Mouse (Mus musculus) intestine, postnatal 0 days (tissue): ENCODE measurements at regions not wholly inside any gene's neighbourhood (a gene's known extent, or its start where the extent isn't known, plus 50 kb on each side); places are given as distances from the start of the nearest gene placed in this dataset.
"Not testable (repeated sequence)": the region's sequence is repeated elsewhere in the genome, so short reads cannot be mapped to it uniquely, and the experiment has no call there.

Experiments
- ATAC-seq: fragments of 200-750 bp; cut with Nextera tagmentation; 2 replicates; pipeline ENCODE4 v1.8.0; 2017; ENCODE audit warnings: mild to moderate bottlenecking, moderate TSS enrichment, moderate library complexity
- H3K27ac ChIP-seq: fragments of 300-500 bp; sonication (generic); 2 replicates; pipeline ENCODE4 v1.5.1; 2014; ENCODE audit warnings: mild to moderate bottlenecking, low read depth, low read length, moderate library complexity
- H3K27me3 ChIP-seq: fragments of 300-500 bp; sonication (generic); replicated peaks from 2 replicates; pipeline ENCODE4 v1.6.1; 2014; ENCODE audit warnings: low read length, mixed read lengths; ENCODE audit not compliant: control insufficient read depth, insufficient read depth
- H3K36me3 ChIP-seq: fragments of 300-500 bp; sonication (generic); 2 replicates; pipeline ENCODE4 v1.6.1; 2014; ENCODE audit warnings: mild to moderate bottlenecking, moderate library complexity; ENCODE audit not compliant: control insufficient read depth, insufficient read depth
- H3K4me1 ChIP-seq: fragments of 300-500 bp; sonication (generic); replicated peaks from 2 replicates; pipeline ENCODE4 v1.6.1; 2014; ENCODE audit warnings: antibody characterized with exemption, low read length, mixed read lengths; ENCODE audit not compliant: control insufficient read depth, insufficient read depth
- H3K4me2 ChIP-seq: fragments of 300-500 bp; sonication (generic); replicated peaks from 2 replicates; pipeline ENCODE4 v1.6.1; 2014; ENCODE audit warnings: low read depth, mild to moderate bottlenecking, moderate library complexity
- H3K4me3 ChIP-seq: fragments of 300-500 bp; sonication (generic); 2 replicates; pipeline ENCODE4 v1.5.1; 2014; ENCODE audit warnings: low read depth, low read length
- H3K9ac ChIP-seq: fragments of 300-500 bp; sonication (generic); 2 replicates; pipeline ENCODE4 v1.6.1; 2014; ENCODE audit warnings: mild to moderate bottlenecking, low read depth, low read length
- H3K9me3 ChIP-seq: fragments of 300-500 bp; sonication (generic); 2 replicates; pipeline ENCODE4 v1.6.1; 2016; ENCODE audit warnings: mixed run types; ENCODE audit not compliant: control insufficient read depth
- CTCF ChIP-seq: sonication (generic); IDR thresholded peaks from 2 replicates; pipeline ENCODE4 v1.5.1; 2016; ENCODE audit warnings: low read depth, mild to moderate bottlenecking, control low read depth, antibody characterized with exemption, moderate library complexity
- WGBS: fragments of 180-500 bp; shearing (Covaris S2); extraction: QIAGEN DNeasy Blood & Tissue Kit; methylation state at CpG from one replicate; pipeline ENCODE4 v1.1.7; 2014; 5-methylcytosine and 5-hydroxymethylcytosine counted together

DNA sequence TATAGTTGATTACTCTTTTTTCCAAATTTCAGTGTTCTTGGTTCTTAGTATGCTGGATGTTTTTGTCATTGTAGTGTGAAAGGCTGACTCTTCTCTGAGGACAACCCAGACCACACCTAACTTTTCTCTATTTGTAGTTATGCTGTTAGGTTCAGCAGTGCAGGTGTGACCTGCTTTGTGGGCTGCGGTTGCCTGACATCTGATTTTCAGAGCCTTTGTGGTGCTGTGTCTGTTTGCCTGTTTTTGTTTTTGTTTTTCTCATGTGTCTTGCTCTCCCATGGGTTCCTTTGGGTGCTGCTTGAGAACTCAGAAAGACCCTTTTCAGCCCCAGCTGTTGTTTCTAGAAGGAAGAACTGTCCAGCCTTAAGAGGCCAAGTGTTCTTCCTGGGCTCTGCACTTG lies 52.0 kb upstream of the Trpm1 start:
- Histone ChIP-seq H3K9ac (no peak overlapping the region), H3K9me3 (no peaks in the 10 kb centered on the region), H3K27ac (no peak overlapping the region), H3K4me3 (no peak overlapping the region), H3K4me1 (no peaks in the 10 kb centered on the region), H3K4me2 (no peak overlapping the region), H3K27me3 (no peaks in the 10 kb centered on the region), H3K36me3 (no peaks in the 10 kb centered on the region)
- no peak for TF ChIP-seq CTCF
- no peak for ATAC-seq
- 84% methylated on average over 1 of the region's 1 CpGs for WGBS

DNA sequence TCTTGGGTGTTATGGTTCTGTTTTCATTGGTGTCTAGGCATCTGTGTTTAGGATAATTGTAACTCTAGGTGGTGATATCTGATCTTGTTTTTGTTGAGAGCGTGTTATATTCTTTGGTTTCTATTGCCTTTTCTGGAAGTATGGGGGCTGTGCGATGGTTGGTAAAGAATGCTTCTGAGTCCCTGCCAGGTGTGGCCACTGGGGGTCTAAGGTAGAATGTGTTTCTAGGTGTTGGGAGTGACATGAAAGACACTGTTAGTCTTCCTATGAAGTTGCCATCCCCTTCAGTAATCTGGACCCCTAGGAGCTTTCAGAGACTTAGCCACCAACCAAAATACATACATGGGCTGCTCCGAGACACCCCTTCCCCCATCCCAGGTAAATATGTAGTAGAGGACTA lies 54.0 kb upstream of the Trpm1 start:
- TF ChIP-seq CTCF = no peak

DNA sequence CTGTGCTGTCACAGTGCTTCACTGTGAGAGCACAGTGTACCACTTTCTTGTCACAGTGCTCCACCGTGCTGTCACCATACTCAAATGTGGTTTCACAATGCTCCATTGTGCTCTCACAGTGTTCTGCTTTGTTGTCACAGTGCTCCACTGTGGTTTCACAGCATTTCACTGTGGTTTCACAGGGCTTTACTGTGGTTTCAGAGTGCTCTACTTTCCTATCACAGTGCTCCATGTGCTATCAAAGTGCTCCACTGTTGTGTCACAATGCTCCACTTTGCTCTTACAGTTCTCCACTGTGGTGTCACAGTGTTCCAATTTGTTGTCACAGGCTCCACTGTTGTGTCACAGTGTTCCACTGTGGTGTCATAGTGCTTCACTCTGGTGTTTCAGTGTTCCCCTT lies 63.6 kb upstream of the Trpm1 start:
- Histone ChIP-seq H3K9ac (no peak overlapping the region), H3K4me2 (no peak overlapping the region), H3K27ac (no peak overlapping the region), H3K4me1 (no peaks in the 10 kb centered on the region), H3K36me3 (no peaks in the 10 kb centered on the region), H3K9me3 (no peaks in the 10 kb centered on the region), H3K4me3 (no peak overlapping the region), H3K27me3 (no peaks in the 10 kb centered on the region)
- TF ChIP-seq CTCF = no peak
- 83% methylated on average over 1 of the region's 1 CpGs for WGBS
- no peak for ATAC-seq

More for the DNA sequence above, 54.0 kb upstream of the Trpm1 start:
- H3K27ac ChIP-seq = no peak overlapping the region
- H3K9ac ChIP-seq = no peak overlapping the region
- ATAC-seq = no peak
- H3K9me3 ChIP-seq = no peaks in the 10 kb centered on the region
- 92% methylated on average over 3 of the region's 3 CpGs for WGBS
- no peaks in the 10 kb centered on the region for H3K27me3 ChIP-seq
- H3K4me1 ChIP-seq = no peaks in the 10 kb centered on the region
- no peaks in the 10 kb centered on the region for H3K36me3 ChIP-seq
- no peak overlapping the region for H3K4me3 ChIP-seq
- no peak overlapping the region for H3K4me2 ChIP-seq

DNA sequence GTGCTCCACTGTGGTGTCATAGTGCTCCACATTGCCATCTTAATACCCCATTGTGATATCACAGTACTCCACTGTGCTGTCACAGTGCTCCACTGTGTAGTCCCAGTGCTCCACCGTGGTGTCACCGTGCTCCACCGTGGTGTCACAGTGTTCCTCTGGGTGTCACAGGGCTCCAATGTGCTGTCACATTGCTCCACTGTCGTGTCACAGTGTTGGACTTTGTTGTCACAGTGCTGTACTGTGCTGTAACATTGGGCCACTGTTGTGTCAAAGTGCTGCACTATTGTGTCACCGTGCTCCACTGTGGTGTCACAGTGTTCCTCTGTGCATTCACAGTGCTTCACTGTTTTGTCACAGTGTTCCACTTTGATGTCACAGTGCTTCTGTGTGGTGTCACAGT lies 64.6 kb upstream of the Trpm1 start:
- no peak overlapping the region for H3K27ac ChIP-seq
- H3K4me2 ChIP-seq = no peak overlapping the region
- H3K9me3 ChIP-seq = no peaks in the 10 kb centered on the region
- 84% methylated on average over 5 of the region's 5 CpGs for WGBS
- H3K4me1 ChIP-seq = no peaks in the 10 kb centered on the region
- no peak for TF ChIP-seq CTCF
- H3K27me3 ChIP-seq = no peaks in the 10 kb centered on the region
- H3K9ac ChIP-seq = no peak overlapping the region
- no peaks in the 10 kb centered on the region for H3K36me3 ChIP-seq
- no peak overlapping the region for H3K4me3 ChIP-seq
- no peak for ATAC-seq

DNA sequence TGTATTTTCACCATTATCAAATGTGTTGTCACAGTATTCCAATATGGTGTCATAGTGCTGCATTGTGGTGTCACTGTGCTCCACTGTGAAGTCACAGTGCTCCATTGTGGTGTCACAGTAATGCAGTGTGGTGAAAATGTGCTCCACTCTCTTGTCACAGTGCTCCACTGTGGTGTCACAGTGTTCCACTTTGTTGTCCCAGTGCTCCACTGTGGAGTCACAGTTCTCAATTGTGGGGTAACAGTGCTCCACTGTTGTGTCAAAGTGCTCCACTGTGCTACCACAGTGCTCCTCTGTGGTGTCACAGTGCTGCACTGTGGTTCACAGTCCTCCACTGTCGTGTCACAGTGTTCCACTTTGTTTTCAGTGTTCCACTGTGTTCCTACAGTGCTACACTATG lies 69.7 kb upstream of the Trpm1 start:
- not testable (repeated sequence) for H3K9ac ChIP-seq, H3K4me1 ChIP-seq, H3K36me3 ChIP-seq, H3K4me3 ChIP-seq, H3K27ac ChIP-seq, ATAC-seq, H3K9me3 ChIP-seq, H3K27me3 ChIP-seq, H3K4me2 ChIP-seq
- WGBS = 48% methylated on average over 1 of the region's 1 CpGs

DNA sequence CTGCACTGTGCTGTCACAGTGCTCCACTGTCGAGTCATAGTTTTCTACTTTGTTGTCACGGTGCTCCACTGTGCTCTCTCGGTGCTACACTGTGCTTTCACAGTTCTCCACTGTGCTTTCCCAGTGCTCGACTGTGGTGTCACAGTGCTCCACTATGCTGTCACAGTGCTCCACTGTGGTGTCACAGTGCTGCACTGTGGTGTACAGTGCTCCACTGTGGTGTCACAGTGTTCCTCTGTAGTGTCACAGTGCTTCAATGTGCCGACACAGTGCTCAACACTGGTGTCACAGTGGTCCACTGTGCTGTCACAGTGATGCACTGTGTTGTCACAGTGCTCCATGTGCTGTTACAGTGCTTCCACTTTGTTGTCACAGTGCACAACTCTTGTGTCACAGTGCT lies 71.0 kb upstream of the Trpm1 start:
- WGBS = 80% methylated on average over 5 of the region's 5 CpGs

DNA sequence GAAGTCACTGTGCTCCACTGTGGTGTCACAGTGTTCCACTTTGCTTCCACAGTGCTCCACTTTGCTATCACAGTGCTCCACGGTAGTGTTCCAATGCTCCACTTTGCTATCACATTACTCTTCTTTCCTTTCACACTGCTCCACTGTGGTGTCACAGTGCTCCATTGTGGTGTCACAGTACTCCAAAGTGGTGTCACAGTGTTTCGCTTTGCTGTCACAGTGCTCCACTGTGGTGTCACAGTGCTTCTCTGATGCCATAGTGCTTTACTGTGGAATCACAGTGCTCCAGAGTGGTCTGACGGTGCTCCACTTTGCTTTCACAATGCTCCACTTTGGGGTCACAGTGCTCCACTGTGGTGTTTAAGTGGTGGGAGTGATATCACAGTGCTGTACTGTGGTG lies 71.4 kb upstream of the Trpm1 start:
- no peak overlapping the region for H3K27ac ChIP-seq
- H3K36me3 ChIP-seq = no peaks in the 10 kb centered on the region
- no peaks in the 10 kb centered on the region for H3K27me3 ChIP-seq
- no peak overlapping the region for H3K9ac ChIP-seq
- WGBS = 85% methylated on average over 3 of the region's 3 CpGs
- H3K4me3 ChIP-seq = no peak overlapping the region
- H3K4me1 ChIP-seq = no peaks in the 10 kb centered on the region
- ATAC-seq = no peak
- TF ChIP-seq CTCF = no peak
- no peak overlapping the region for H3K4me2 ChIP-seq
- H3K9me3 ChIP-seq = no peaks in the 10 kb centered on the region

More for the DNA sequence above, 71.0 kb upstream of the Trpm1 start:
- H3K36me3 ChIP-seq = no peaks in the 10 kb centered on the region
- ATAC-seq = no peak
- H3K4me2 ChIP-seq = no peak overlapping the region
- no peak for TF ChIP-seq CTCF
- H3K4me1 ChIP-seq = no peaks in the 10 kb centered on the region
- no peak overlapping the region for H3K9ac ChIP-seq
- no peak overlapping the region for H3K27ac ChIP-seq
- no peaks in the 10 kb centered on the region for H3K27me3 ChIP-seq
- no peaks in the 10 kb centered on the region for H3K9me3 ChIP-seq
- H3K4me3 ChIP-seq = no peak overlapping the region
